Mouse (Mus musculus) neutrophil, adult 83 days (primary cell): ENCODE data around the gene Ptprn. TPM values are rescaled to one million over a fixed set of nuclear protein-coding genes. Genes with fewer than 3 reads are reported as not detected.

Experiments
- total RNA-seq, 2 experiments: library from RNA; stranded (reverse); gene quantifications; one replicate each; pipeline ENCODE4 v1.2.4; 2023

The Ptprn gene
- total RNA-seq = not detected

DNA sequence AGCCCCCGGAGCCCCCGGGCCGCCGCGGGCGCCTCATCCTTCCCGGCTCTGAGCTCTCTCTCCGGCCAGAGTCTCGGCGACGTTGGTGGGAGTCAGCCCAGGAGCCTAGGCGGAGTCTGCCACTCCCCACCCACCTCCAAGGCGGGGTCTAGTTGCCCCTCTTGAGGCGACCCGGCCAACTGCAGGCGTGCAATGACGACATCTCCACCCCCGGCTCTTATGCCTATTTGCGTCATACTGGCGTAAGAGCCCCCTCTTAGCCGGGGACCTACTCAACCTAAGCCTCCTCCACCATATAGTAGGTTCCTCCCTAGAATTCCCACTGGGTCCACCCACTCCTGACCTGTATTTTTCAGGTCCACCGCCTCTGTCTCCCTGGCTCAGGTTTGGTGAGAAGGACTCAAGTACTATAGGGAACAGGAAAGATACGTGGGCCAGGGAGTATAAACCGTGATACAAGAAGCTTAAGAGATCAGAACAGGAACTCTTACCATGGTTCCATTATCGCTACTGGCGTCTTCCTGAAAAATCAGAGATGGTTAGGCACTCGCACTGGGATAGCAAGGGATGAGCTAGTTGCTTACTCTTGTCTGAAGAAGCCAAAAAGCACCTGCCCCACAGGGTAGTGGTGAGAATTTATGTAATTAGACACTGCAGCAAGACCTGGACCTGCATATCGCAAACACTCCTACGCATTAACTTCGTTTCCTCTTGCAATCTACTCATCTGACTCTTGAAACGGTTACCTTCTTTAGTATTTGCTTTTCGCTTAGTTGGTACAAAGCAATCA lies at the start of gene Ptprn:
Ptprn (minus strand) TSS at position 412 of the 790 bp plus-strand sequence.

DNA sequence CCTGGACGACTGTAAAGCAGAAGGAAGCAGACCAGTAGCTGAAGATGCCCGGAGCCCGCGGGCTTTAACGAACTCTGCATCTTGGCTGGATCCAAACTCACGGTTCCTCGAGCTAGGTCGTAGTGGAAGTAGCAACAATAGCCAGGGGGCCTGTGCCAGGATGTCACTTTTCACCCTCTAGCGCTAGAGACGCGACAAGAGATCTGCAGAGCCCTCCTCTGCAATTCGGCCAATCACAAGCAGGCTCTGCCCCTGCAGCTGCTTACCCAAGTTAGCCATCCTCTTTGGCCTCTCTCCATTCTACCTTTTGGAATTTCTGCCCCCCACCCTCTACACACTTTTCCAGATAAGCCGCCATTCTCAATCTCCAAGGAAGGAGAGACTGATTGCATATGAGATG lies 13.9 kb upstream of the Ptprn start, which contains the start of gene Resp18:
Resp18 (minus strand) TSS at position 188 of the 400 bp plus-strand sequence.

DNA sequence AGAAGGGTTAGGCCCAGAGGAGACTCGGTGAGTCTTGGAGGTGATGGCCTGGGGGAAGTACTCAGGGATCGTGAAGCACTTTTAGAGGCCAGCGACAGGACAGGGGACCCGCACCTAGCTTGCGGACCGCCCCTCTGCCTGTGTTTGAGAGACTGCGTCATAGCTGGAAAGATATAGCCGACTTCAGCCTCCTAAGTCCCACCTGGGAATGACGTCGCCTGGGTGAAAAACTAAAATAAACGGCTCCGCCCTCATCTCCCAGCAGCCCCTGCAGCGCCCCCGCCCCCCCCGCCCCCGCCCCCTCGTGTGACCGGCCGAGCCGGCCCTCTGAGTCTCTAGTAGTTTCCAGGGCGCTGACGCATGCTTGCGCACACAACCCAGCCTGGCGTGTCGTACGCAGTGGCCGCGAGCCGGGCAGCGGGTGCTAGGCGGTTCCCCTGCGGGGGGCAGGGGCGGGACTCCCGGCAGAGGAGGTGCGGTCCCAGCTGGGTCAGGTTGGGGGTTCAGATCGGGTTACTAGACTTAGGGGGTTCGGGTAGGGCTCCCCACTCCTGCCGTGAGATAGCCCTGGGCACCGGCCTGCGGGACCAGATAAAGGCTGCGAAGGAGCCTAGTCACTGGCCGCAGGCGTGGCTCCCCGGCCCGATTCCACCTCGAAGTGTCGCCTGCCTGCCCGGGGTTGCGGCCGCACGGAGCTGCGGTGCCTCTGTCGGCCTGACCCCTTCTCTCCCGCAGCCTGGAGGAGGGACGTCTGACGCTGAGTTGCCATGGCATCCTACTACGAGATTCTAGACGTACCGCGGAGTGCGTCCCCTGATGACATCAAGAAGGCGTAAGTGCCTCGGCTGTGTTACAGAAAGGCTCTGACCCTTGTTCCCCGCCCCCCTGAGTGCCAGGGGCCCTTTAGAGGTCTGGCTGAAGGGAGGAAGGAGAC lies 27.9 kb downstream of the Ptprn start, which contains the start of gene Dnajb2:
Dnajb2 (plus strand) TSS at position 290 of the 934 bp plus-strand sequence.

DNA sequence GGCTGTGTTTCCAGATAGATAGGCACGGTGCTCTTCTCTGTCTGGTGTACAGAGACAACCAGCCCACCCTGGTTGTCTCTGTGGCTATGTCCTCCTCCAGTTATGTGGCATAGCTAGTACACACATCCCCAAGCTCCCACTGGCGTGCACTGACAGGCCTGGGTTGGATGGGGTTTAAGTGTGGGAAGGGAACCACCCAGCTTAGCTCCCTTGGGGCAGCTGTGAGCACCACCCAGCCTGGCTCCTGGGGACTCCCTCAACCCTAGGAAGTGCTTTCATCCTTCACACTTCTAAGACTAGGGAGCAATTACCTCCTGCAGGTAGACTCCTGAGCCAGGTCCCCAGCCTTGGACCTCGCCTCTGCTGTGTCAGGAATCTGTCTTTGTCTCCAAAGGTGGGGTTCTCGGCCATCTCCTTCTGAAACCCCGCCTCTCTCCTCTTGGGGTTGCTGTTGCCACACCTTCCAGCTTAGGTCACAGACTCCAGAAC lies 32.6 kb downstream of the Ptprn start, which contains the start of gene A630095N17Rik:
A630095N17Rik (minus strand) TSS at position 439 of the 489 bp plus-strand sequence.

DNA sequence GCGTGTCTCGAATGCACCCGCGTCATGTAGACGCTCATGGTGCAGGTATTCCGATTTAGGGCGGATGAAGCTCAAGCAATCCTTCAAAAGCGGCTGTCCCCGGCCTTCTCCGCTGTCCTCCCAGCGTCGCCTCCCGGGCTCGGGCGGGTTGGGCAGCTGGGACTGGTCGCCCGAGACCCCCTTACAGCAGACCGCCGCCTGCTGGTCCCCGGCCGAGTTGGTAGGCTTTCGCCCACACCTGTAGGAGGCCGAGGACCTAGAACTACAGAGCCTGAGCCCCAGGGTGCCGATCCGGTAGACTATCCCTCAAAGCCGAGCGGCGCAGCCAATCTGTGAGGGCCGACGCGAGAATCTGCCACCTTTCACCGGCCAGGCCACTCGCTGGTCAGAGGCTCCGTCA lies 44.8 kb downstream of the Ptprn start, which contains the start of gene Tuba4a:
Tuba4a (minus strand) TSS at position 335 of the 400 bp plus-strand sequence.

DNA sequence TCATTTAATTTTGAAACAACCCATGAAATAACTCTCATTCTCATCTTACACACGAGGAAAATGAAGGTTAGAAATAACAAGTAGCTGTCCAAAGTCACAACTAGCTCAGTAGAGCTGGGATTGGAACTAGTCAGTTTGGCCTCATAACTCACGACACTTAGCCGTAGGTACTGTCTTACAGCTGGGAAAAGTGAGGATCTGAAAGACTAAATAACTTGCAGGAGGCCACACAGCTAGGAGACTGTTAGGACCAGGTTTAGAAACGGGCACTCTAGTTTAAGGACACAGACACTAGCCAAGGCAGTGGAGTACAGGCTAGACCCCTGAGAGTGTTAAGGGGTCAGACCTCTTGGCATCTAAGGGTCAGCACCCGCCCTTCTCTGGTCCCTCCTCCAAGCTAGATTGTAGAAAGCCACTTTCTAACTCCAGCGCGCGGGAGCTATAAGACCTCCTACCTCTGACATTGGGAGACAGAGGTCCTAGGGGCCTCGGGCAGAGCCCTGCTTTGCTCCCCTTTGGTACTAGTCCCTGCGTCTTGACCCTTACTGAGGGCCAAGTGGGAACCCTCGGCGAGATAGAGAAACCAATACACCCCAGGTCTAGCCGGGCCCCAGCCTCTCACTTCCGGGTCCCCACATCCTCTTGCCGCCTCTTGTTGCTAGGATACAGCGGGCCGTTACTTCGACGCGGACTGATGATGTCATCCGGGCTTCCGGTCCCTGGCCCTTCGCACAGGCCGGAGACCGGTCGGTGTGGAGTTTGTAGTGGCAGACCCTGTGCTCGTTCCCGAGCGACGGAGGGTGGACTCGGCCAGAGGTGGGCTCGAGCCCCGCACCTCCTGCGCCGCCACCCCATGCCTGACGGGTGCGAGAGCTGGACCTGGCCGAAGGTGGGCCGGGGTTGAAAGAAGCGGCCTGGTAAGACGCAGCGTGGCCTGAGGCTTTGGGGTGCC lies 53.9 kb downstream of the Ptprn start, which contains the start of the genes Glb1l and Stk16:
Glb1l (minus strand) TSS at position 678 of the 952 bp plus-strand sequence.
Stk16 (plus strand) TSS at position 703 of the 952 bp plus-strand sequence.

Other genes starting within 250 kb of the Ptprn start
- gene Nhej1, start 139.3 kb downstream of the Ptprn start, total RNA-seq = 1 to 10 TPM; 6.2 to 7.5 TPM
- gene Slc23a3, start 130.6 kb downstream of the Ptprn start, total RNA-seq = 1 to 10 TPM in 1 of 2 experiments, under 1 TPM in 1; 0.97 to 1.7 TPM
- gene Cnppd1, start 121.8 kb downstream of the Ptprn start, total RNA-seq = 100 to 1,000 TPM; 107 to 118 TPM
- 10 to 100 TPM; 67.3 to 75.8 TPM for gene Retreg2, start 121.7 kb downstream of the Ptprn start, total RNA-seq
- gene Zfand2b, start 95.9 kb downstream of the Ptprn start, total RNA-seq = 10 to 100 TPM; 52.0 to 53.7 TPM
- 10 to 100 TPM in 1 of 2 experiments, 1 to 10 TPM in 1; 9.1 to 15.4 TPM for gene Abcb6, start 84.1 kb downstream of the Ptprn start, total RNA-seq
- 10 to 100 TPM; 20.1 to 20.9 TPM for gene Ankzf1, start 72.4 kb downstream of the Ptprn start, total RNA-seq
- 10 to 100 TPM; 69.5 to 69.6 TPM for gene Atg9a, start 72.3 kb downstream of the Ptprn start, total RNA-seq
- 10 to 100 TPM; 20.6 to 23.3 TPM for gene Glb1l, start 53.7 kb downstream of the Ptprn start, total RNA-seq
- gene Stk16, start 53.7 kb downstream of the Ptprn start, total RNA-seq = 100 to 1,000 TPM; 136 to 150 TPM
- 100 to 1,000 TPM; 408 to 432 TPM for gene Tuba4a, start 44.6 kb downstream of the Ptprn start, total RNA-seq
- not detected for gene A630095N17Rik, start 32.4 kb downstream of the Ptprn start, total RNA-seq
- gene Dnajb2, start 28.1 kb downstream of the Ptprn start, total RNA-seq = 10 to 100 TPM; 13.0 to 17.9 TPM
- gene Resp18, start 13.9 kb upstream of the Ptprn start, total RNA-seq = not detected
- 10 to 100 TPM; 26.2 to 31.6 TPM for gene Dnpep, start 53.5 kb upstream of the Ptprn start, total RNA-seq
- gene Des, start 95.8 kb upstream of the Ptprn start, total RNA-seq = under 1 TPM; 0.11 to 0.38 TPM
- gene Speg, start 110.8 kb upstream of the Ptprn start, total RNA-seq = not detected
- 10 to 100 TPM; 46.4 to 47.9 TPM for gene Gmppa, start 171.4 kb upstream of the Ptprn start, total RNA-seq
- not detected for gene Asic4, start 185.9 kb upstream of the Ptprn start, total RNA-seq
- 1 to 10 TPM; 1.2 to 1.5 TPM for gene Chpf, start 214.8 kb upstream of the Ptprn start, total RNA-seq
- gene Tmem198, start 215.0 kb upstream of the Ptprn start, total RNA-seq = not detected
- gene Obsl1, start 241.9 kb upstream of the Ptprn start, total RNA-seq = under 1 TPM in 1 of 2 experiments, not detected in 1; 0.24 TPM
- not detected for gene Inha, start 242.6 kb upstream of the Ptprn start, total RNA-seq